In genomic region chr11:57963291-57963870, GRCm38 (mm10) we compare ENCODE assay signal across 8 mouse cellular contexts. TPM values are rescaled to one million over a fixed set of nuclear protein-coding genes. Genes with fewer than 3 reads are reported as not detected.
A peak's percentile ranks its signal among the peaks of the same experiment; 100 is the strongest.
DNase-seq lines count a peak whose midpoint lies in the region; ATAC-seq and TF ChIP-seq lines count a peak whose summit lies in the region.

No protein-coding gene starts in this region.

- H3K36me3 ChIP-seq in lung, embryonic 15.5 days: no peaks in the 10 kb centered on the region
- no peaks in the 10 kb centered on the region for H3K36me3 ChIP-seq in forebrain, embryonic 11.5 days (ENCODE audit: control insufficient read depth, insufficient read depth, low read length)
- no peaks in the 10 kb centered on the region for H3K36me3 ChIP-seq in limb, embryonic 13.5 days
- no peaks in the 10 kb centered on the region for H3K36me3 ChIP-seq in small intestine, adult 2 months (ENCODE audit: control insufficient read depth, insufficient read depth, low read length)

- TF ChIP-seq CTCF in small intestine, adult 2 months (IDR thresholded peaks at IDR 0.05; ENCODE audit: extremely low read depth, insufficient read length, insufficient replicate concordance, low read depth, low read length): no peak

- no peak for ATAC-seq in lung, embryonic 15.5 days (ENCODE audit: borderline replicate concordance, extremely low read depth, low FRiP score, low TSS enrichment)
- ATAC-seq in forebrain, embryonic 11.5 days (replicated peaks; ENCODE audit: low FRiP score): no peak
- ATAC-seq in limb, embryonic 13.5 days (ENCODE audit: low FRiP score, low read depth): no peak
- ATAC-seq in megakaryocyte-erythroid progenitor cell, adult 5-6 weeks (replicated peaks; ENCODE audit: low FRiP score, low TSS enrichment, poor library complexity, severe bottlenecking): no peak

- WGBS in lung, embryonic 15.5 days: 35% methylated on average over 9 of the region's 9 CpGs
- WGBS in forebrain, embryonic 11.5 days: 34% methylated on average over 9 of the region's 9 CpGs
- 35% methylated on average over 9 of the region's 9 CpGs for WGBS in limb, embryonic 13.5 days
- 40% methylated on average over 9 of the region's 9 CpGs for WGBS in small intestine, adult 2 months

- H3K4me3 ChIP-seq in lung, embryonic 15.5 days: peak overlapping the region; percentile 69
- peak overlapping the region; percentile 31 for H3K4me3 ChIP-seq in forebrain, embryonic 11.5 days (ENCODE audit: low read depth, low read length)
- peak overlapping the region; percentile 56 for H3K4me3 ChIP-seq in limb, embryonic 13.5 days
- peak overlapping the region; percentile 12; the same call in 1 of the 2 replicates for H3K4me3 ChIP-seq in small intestine, adult 2 months (ENCODE audit: low read depth, low read length)

- TF ChIP-seq POLR2A in small intestine, adult 2 months (IDR thresholded peaks at IDR 0.05; ENCODE audit: low read depth, low read length): no peak

- no peak overlapping the region for H3K27ac ChIP-seq in lung, embryonic 15.5 days
- H3K27ac ChIP-seq in forebrain, embryonic 11.5 days (ENCODE audit: low read depth, low read length): no peak overlapping the region
- no peak overlapping the region for H3K27ac ChIP-seq in limb, embryonic 13.5 days
- no peak overlapping the region for H3K27ac ChIP-seq in small intestine, adult 2 months (ENCODE audit: insufficient read depth, low read depth, low read length)

- no peaks in the 10 kb centered on the region for H3K27me3 ChIP-seq in lung, embryonic 15.5 days
- H3K27me3 ChIP-seq in forebrain, embryonic 11.5 days (ENCODE audit: control insufficient read depth, insufficient read depth, low read length): no peaks in the 10 kb centered on the region
- H3K27me3 ChIP-seq in limb, embryonic 13.5 days: no peaks in the 10 kb centered on the region
- H3K27me3 ChIP-seq in small intestine, adult 2 months (ENCODE audit: control insufficient read depth, insufficient read depth, low read length): no peaks in the 10 kb centered on the region

- no peaks in the 10 kb centered on the region for H3K9me3 ChIP-seq in lung, embryonic 15.5 days
- H3K9me3 ChIP-seq in forebrain, embryonic 11.5 days (ENCODE audit: control insufficient read depth, low read length): no peaks in the 10 kb centered on the region
- H3K9me3 ChIP-seq in limb, embryonic 13.5 days: 0 out of 2 replicates have a peak, but pooled peaks cover 4% of the 10 kb centered on the region

- peak overlapping the region; percentile 55; the same call in 1 of the 2 replicates for H3K9ac ChIP-seq in lung, embryonic 15.5 days
- peak overlapping the region; percentile 68; the same call in 1 of the 2 replicates for H3K9ac ChIP-seq in forebrain, embryonic 11.5 days (ENCODE audit: low read length)
- peak overlapping the region; percentile 70; the same call in 1 of the 2 replicates for H3K9ac ChIP-seq in limb, embryonic 13.5 days

- peaks cover 5% of the 10 kb centered on the region; the same call in 1 of the 2 replicates for H3K4me1 ChIP-seq in lung, embryonic 15.5 days
- H3K4me1 ChIP-seq in forebrain, embryonic 11.5 days (replicated peaks; ENCODE audit: control insufficient read depth, insufficient read depth, low read length): no peaks in the 10 kb centered on the region; the same call in 1 of the 2 replicates
- peaks cover 4% of the 10 kb centered on the region; the same call in 1 of the 2 replicates for H3K4me1 ChIP-seq in limb, embryonic 13.5 days
- peaks cover 5% of the 10 kb centered on the region; the same call in 1 of the 2 replicates for H3K4me1 ChIP-seq in small intestine, adult 2 months (ENCODE audit: control insufficient read depth, insufficient read depth, insufficient read length, low read length)

- H3K4me2 ChIP-seq in lung, embryonic 15.5 days: peak overlapping the region; percentile 81
- peak overlapping the region; percentile 47; the same call in 1 of the 2 replicates for H3K4me2 ChIP-seq in forebrain, embryonic 11.5 days (ENCODE audit: low read depth, low read length, severe bottlenecking)
- H3K4me2 ChIP-seq in limb, embryonic 13.5 days (replicated peaks): peak overlapping the region; percentile 81

- no peak for DNase-seq in lung, postnatal 14 days
- no peak for DNase-seq in forebrain, embryonic 11.5 days (ENCODE audit: low spot score)
- DNase-seq in urinary bladder, adult 2 months (ENCODE audit: low spot score): no peak
- DNase-seq in layer of hippocampus, adult 9-10 months (ENCODE audit: low spot score): no peak

RNA-seq across cellular contexts. Expression of gene Larp1, which starts 45.5 kb away (rescaled TPM):
- 19.0 and 19.5 TPM in 2 replicates for polyA plus RNA-seq in lung, embryonic 15.5 days (2015; fragmentation: Nextera tagmentation; extraction: Ambion mirVana)
- 20.5 and 22.3 TPM in 2 replicates for polyA plus RNA-seq in forebrain, embryonic 11.5 days (2014; fragmentation: Nextera tagmentation; extraction: Ambion mirVana)
- 17.7 and 18.2 TPM in 2 replicates for polyA plus RNA-seq in limb, embryonic 13.5 days (2015; fragmentation: Nextera tagmentation; extraction: Ambion mirVana)
- polyA plus RNA-seq in small intestine, adult 2 months (2012; rRNA removed): 16.9 and 25.9 TPM in 2 replicates
- 31.1 and 42.6 TPM in 2 replicates for polyA plus RNA-seq in urinary bladder, adult 2 months (2012; rRNA removed)
- 138 and 152 TPM in 2 replicates for total RNA-seq in megakaryocyte-erythroid progenitor cell, adult 5-6 weeks (2014; fragmentation: Nextera tagmentation)
- 50.4 and 67.2 TPM in 2 replicates for total RNA-seq in megakaryocyte-erythroid progenitor cell, adult 5-6 weeks (2017)

Comparison
In these comparisons a context has a peak if more than half of its experiments do, and no peak if none do; other contexts are left out.
1. H3K4me3 ChIP-seq: peak in every context shown above with its lines; median percentile 69 in lung, embryonic 15.5 days; 56 in limb, embryonic 13.5 days; 31 in forebrain, embryonic 11.5 days; 12 in small intestine, adult 2 months.